Mouse (Mus musculus): Measurements from ENCODE around the gene Zfp59.
"Not testable (repeated sequence)": the region's sequence is repeated elsewhere in the genome, so short reads cannot be mapped to it uniquely, and the experiment has no call there.

DNA sequence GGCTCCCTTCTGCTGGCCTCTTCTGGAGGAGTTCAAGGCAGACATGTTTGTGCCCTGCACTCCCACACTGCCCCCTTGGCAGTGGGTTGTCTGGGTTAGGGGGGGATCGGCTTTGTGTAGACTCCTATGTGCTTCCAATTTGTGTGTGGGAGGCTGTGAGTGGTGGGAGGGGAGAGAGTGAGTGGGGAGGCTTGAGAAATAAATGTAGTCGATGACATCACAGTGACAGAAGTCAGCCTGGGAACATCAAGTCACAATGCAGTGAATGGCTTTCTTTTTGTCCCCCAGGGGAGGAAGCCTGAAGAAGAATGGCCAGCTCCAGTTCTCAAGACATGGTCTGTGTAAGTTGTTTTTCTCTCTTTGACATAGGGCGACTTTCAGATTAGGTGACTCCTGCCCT, 31.5 kb upstream of the Zfp59 start, which contains the start of gene Zfp626:
- TF ChIP-seq CTCF, EP300 (IDR thresholded peaks at IDR 0.05; ENCODE audit: low read depth): not testable (repeated sequence)
